Mouse (Mus musculus) CH12.LX (cell line): Measurements from ENCODE around the gene Cfl2. TPM values are rescaled to one million over a fixed set of nuclear protein-coding genes. Genes with fewer than 3 reads are reported as not detected.

Source experiments
- DNase-seq: peaks from one replicate; pipeline ENCODE4 v3.0.0-alpha.2; 2013; ENCODE audit errors: extremely low read depth
- H3K27ac ChIP-seq: 2 replicates; pipeline ENCODE4 v1.5.1; 2012; ENCODE audit warnings: low read depth, mild to moderate bottlenecking, control low read depth, moderate library complexity; ENCODE audit not compliant: insufficient read depth
- H3K27me3 ChIP-seq: replicated peaks from 2 replicates; pipeline ENCODE3; 2012; ENCODE audit warnings: inconsistent platforms
- H3K36me3 ChIP-seq, 2 experiments: replicated peaks in 1 of 2; 2 replicates each; pipeline versions ENCODE3 to v1.6.1; 2012; ENCODE audit warnings: inconsistent platforms in 1 of 2, low read length in 1 of 2, mild to moderate bottlenecking in 1 of 2, mixed read lengths in 1 of 2, moderate library complexity in 1 of 2; ENCODE audit not compliant: control insufficient read depth in 1 of 2, insufficient read depth in 1 of 2
- H3K4me1 ChIP-seq, 2 experiments: 2 replicates each; pipeline ENCODE4 v1.6.1; 2012; ENCODE audit warnings: inconsistent platforms in 1 of 2, moderate library complexity in 1 of 2; ENCODE audit not compliant: insufficient read depth in 2 of 2, control insufficient read depth in 1 of 2
- H3K4me2 ChIP-seq: 2 replicates; pipeline ENCODE4 v1.6.1; 2012; ENCODE audit warnings: low read depth, mild to moderate bottlenecking, control low read depth; ENCODE audit not compliant: poor library complexity, insufficient read depth, severe bottlenecking
- H3K4me3 ChIP-seq, 3 experiments: fragments of 150-350 bp in 1 of 3; sonication (generic) in 1 of 3; replicated peaks in 1 of 3; 2 replicates each; pipeline versions ENCODE3 to v1.5.1; 2011 to 2012; ENCODE audit warnings: low read depth in 2 of 3, low read length in 2 of 3, mild to moderate bottlenecking in 2 of 3, moderate library complexity in 2 of 3, control low read depth in 1 of 3, improper control_type of control experiment in 1 of 3, inconsistent platforms in 1 of 3, mixed read lengths in 1 of 3; ENCODE audit not compliant: poor library complexity in 1 of 3
- H3K79me2 ChIP-seq: replicated peaks from 2 replicates; pipeline ENCODE4 v1.6.1; 2012; ENCODE audit warnings: mild to moderate bottlenecking, moderate library complexity; ENCODE audit not compliant: control insufficient read depth, poor library complexity, insufficient read depth, severe bottlenecking; ENCODE audit errors: extremely low read depth
- H3K9ac ChIP-seq: 2 replicates; pipeline ENCODE4 v1.6.1; 2012; ENCODE audit warnings: low read depth, mild to moderate bottlenecking, control low read depth, moderate library complexity; ENCODE audit not compliant: insufficient read depth
- H3K9me3 ChIP-seq: replicated peaks from 2 replicates; pipeline ENCODE3; 2012; ENCODE audit warnings: low read length, inconsistent platforms, mixed read lengths
- BHLHE40 ChIP-seq: IDR thresholded peaks from 2 replicates; pipeline ENCODE4 v1.6.1; 2011; ENCODE audit warnings: mild to moderate bottlenecking, low read depth, low read length, improper control_type of control experiment
- CHD1 ChIP-seq: IDR thresholded peaks from 2 replicates; pipeline ENCODE4 v1.6.1; 2012; ENCODE audit warnings: low read depth, low read length, improper control_type of control experiment, inconsistent platforms
- CHD2 ChIP-seq: IDR thresholded peaks from 2 replicates; pipeline ENCODE4 v1.6.1; 2011; ENCODE audit warnings: low read length, improper control_type of control experiment
- E2F4 ChIP-seq: IDR thresholded peaks from 2 replicates; pipeline ENCODE4 v1.6.1; 2011; ENCODE audit warnings: low read depth, low read length, improper control_type of control experiment; ENCODE audit not compliant: insufficient replicate concordance
- GABPA ChIP-seq: IDR thresholded peaks from 2 replicates; pipeline ENCODE4 v1.6.1; 2012; ENCODE audit warnings: low read depth, low read length, improper control_type of control experiment, inconsistent platforms; ENCODE audit not compliant: insufficient replicate concordance
- HCFC1 ChIP-seq: IDR thresholded peaks from 2 replicates; pipeline ENCODE4 v1.6.1; 2012; ENCODE audit warnings: low read depth, mild to moderate bottlenecking, inconsistent platforms, low read length, improper control_type of control experiment
- JUN ChIP-seq: IDR thresholded peaks from 2 replicates; pipeline ENCODE4 v1.6.1; 2011; ENCODE audit warnings: low read depth, mild to moderate bottlenecking, low read length, improper control_type of control experiment, moderate library complexity; ENCODE audit not compliant: insufficient read depth
- JUND ChIP-seq: conservative IDR thresholded peaks from 2 replicates; pipeline ENCODE4 v1.6.1; 2011; ENCODE audit warnings: low read depth, low read length, improper control_type of control experiment
- KAT2A ChIP-seq: IDR thresholded peaks from 2 replicates; pipeline ENCODE4 v1.6.1; 2012; ENCODE audit warnings: low read length, improper control_type of control experiment, inconsistent platforms; ENCODE audit not compliant: insufficient replicate concordance
- MAX ChIP-seq: IDR thresholded peaks from 2 replicates; pipeline ENCODE4 v1.6.1; 2011; ENCODE audit warnings: low read length, improper control_type of control experiment
- MXI1 ChIP-seq: IDR thresholded peaks from 2 replicates; pipeline ENCODE4 v1.6.1; 2011; ENCODE audit warnings: mild to moderate bottlenecking, low read depth, low read length, improper control_type of control experiment
- NELFE ChIP-seq: IDR thresholded peaks from 2 replicates; pipeline ENCODE4 v1.6.1; 2011; ENCODE audit warnings: low read depth, low read length, improper control_type of control experiment
- NRF1 ChIP-seq: IDR thresholded peaks from 2 replicates; pipeline ENCODE4 v1.6.1; 2014; ENCODE audit warnings: low read depth, mild to moderate bottlenecking, inconsistent platforms, low read length, improper control_type of control experiment, moderate library complexity
- PAX5 ChIP-seq: IDR thresholded peaks from 2 replicates; pipeline ENCODE4 v1.6.1; 2012; ENCODE audit warnings: low read length, inconsistent platforms, mixed read lengths
- POLR2A ChIP-seq: IDR thresholded peaks from 2 replicates; pipeline ENCODE4 v1.6.1; 2011; ENCODE audit warnings: low read depth, mild to moderate bottlenecking, improper control_type of control experiment, low read length
- POLR2AphosphoS2 ChIP-seq: IDR thresholded peaks from 2 replicates; pipeline ENCODE4 v1.6.1; 2011; ENCODE audit warnings: low read depth, low read length, improper control_type of control experiment
- RCOR1 ChIP-seq: conservative IDR thresholded peaks from 2 replicates; pipeline ENCODE4 v1.6.1; 2012; ENCODE audit warnings: low read depth, mild to moderate bottlenecking, inconsistent platforms, low read length, improper control_type of control experiment
- SIN3A ChIP-seq: IDR thresholded peaks from 2 replicates; pipeline ENCODE4 v1.6.1; 2012; ENCODE audit warnings: low read length, improper control_type of control experiment, inconsistent platforms
- TCF12 ChIP-seq: IDR thresholded peaks from 2 replicates; pipeline ENCODE4 v1.6.1; 2014; ENCODE audit warnings: low read depth, mild to moderate bottlenecking, inconsistent platforms, low read length, improper control_type of control experiment
- UBTF ChIP-seq: IDR thresholded peaks from 2 replicates; pipeline ENCODE4 v1.6.1; 2012; ENCODE audit warnings: low read depth, mild to moderate bottlenecking, inconsistent platforms, low read length, improper control_type of control experiment, moderate library complexity
- USF1 ChIP-seq: IDR thresholded peaks from 2 replicates; pipeline ENCODE4 v1.6.1; 2014; ENCODE audit warnings: low read depth, mild to moderate bottlenecking, inconsistent platforms, low read length, improper control_type of control experiment
- USF2 ChIP-seq: conservative IDR thresholded peaks from 2 replicates; pipeline ENCODE4 v1.6.1; 2011; ENCODE audit warnings: low read depth, low read length, improper control_type of control experiment
- ZC3H11A ChIP-seq: IDR thresholded peaks from 2 replicates; pipeline ENCODE4 v1.6.1; 2012; ENCODE audit warnings: low read depth, mild to moderate bottlenecking, inconsistent platforms, low read length, improper control_type of control experiment
- ZKSCAN1 ChIP-seq: IDR thresholded peaks from 2 replicates; pipeline ENCODE4 v1.6.1; 2012; ENCODE audit warnings: low read depth, inconsistent platforms, low read length, improper control_type of control experiment, borderline replicate concordance
- ZMIZ1 ChIP-seq: IDR thresholded peaks from 2 replicates; pipeline ENCODE4 v1.6.1; 2012; ENCODE audit warnings: low read depth, mild to moderate bottlenecking, inconsistent platforms, low read length, improper control_type of control experiment
- ZNF384 ChIP-seq: IDR thresholded peaks from 2 replicates; pipeline ENCODE4 v1.6.1; 2012; ENCODE audit warnings: low read depth, low read length, improper control_type of control experiment, inconsistent platforms
- dilution Hi-C: fragments of 300-500 bp; cut with MboI; formaldehyde crosslinking; loops from 2 replicates; pipeline ENCODE4 v1.14.3; 2020; ENCODE audit warnings: low sequenced_read_pairs; ENCODE audit not compliant: extremely low pct_unique_long_range_greater_than_20kb, extremely low pct_ligation_motif_present
- in situ Hi-C: fragments of 300-500 bp; cut with MboI; formaldehyde crosslinking; loops from 3 replicates; pipeline ENCODE4 v1.14.3; 2019; ENCODE audit warnings: low sequenced_read_pairs, low pct_ligation_motif_present, low pct_unique_long_range_greater_than_20kb, mixed read lengths
- polyA plus RNA-seq: library from polyadenylated mRNA; unstranded; fragments of >175 nt; gene quantifications from 2 replicates; pipeline ENCODE4 v1.2.1, GENCODE M21; 2012; ENCODE audit warnings: low read depth; ENCODE audit not compliant: insufficient read length
- total RNA-seq, 2 experiments: library from RNA; depleted of rRNA; stranded (reverse); fragments of 300-350 nt in 1 of 2; fragments of >200 nt in 1 of 2; gene quantifications; 2 replicates each; pipeline ENCODE4 v1.2.3; 2012 to 2014

Gene Cfl2
- 6.1 and 7.1 TPM in 2 replicates for total RNA-seq (2012; rRNA removed)
- total RNA-seq (2014; rRNA removed) = 24.2 and 25.2 TPM in 2 replicates
- 13.8 and 16.1 TPM in 2 replicates for polyA plus RNA-seq

GRCm38 (mm10) chr12:54862606-54863535 lies at the start of gene Cfl2:
Gene Cfl2 (minus strand): TSS chr12:54862877.
- in situ Hi-C loops (no loop called here), dilution Hi-C loops (no loop called here)
- peak within 1 kb of the TSS; percentile 79 for H3K27ac ChIP-seq
- H3K4me2 ChIP-seq = peak within 1 kb of the TSS; percentile 93
- H3K4me1 ChIP-seq = peaks cover 3 to 20% of the 10 kb centered on the region in 2 experiments; a peak in 3 of 4 replicates
- no peaks in the 10 kb centered on the region for H3K27me3 ChIP-seq
- H3K9me3 ChIP-seq = peaks cover 8% of the 10 kb centered on the region
- peaks cover 20% of the 10 kb centered on the region for H3K79me2 ChIP-seq
- peaks cover 9 to 24% of the 10 kb centered on the region in 2 experiments for H3K36me3 ChIP-seq
- peak; percentile 62 for DNase-seq
- TF ChIP-seq KAT2A (no peak), NELFE (peak; percentile 55), E2F4 (no peak), POLR2A (peak; percentile 79), PAX5 (no peak), USF1 (peak; percentile 86), TCF12 (0 out of 2 replicates have a peak, but pooled peaks have one; percentile 14), BHLHE40 (0 out of 2 replicates have a peak, but pooled peaks have one; percentile 22), MXI1 (no peak; the same call in 1 of the 2 replicates), ZMIZ1 (no peak), ZNF384 (no peak), CHD2 (no peak), USF2 (peak; percentile 57), POLR2AphosphoS2 (no peak), HCFC1 (peak; percentile 39), ZC3H11A (no peak), SIN3A (no peak), JUND (no peak), GABPA (no peak), NRF1 (no peak), RCOR1 (no peak), JUN (no peak), CHD1 (no peak), MAX (no peak), UBTF (peak; percentile 82), ZKSCAN1 (no peak)
- H3K9ac ChIP-seq = peak within 1 kb of the TSS; percentile 99
- H3K4me3 ChIP-seq = peak within 1 kb of the TSS; percentile 86 to 99 (median 93)
